Mouse (Mus musculus) regulatory T cell (primary cell): Measurements from ENCODE around the gene Ucp2.

ENCODE experiments used
- in situ Hi-C: fragments of 300-600 bp; cut with MboI, MseI; formaldehyde crosslinking; loops from one replicate; pipeline ENCODE4 v1.15.1; 2025; ENCODE audit warnings: high pct_unique_total_duplicates

The Ucp2 gene

GRCm38 (mm10) chr7:100503076-100503475, 9.9 kb downstream of the Ucp2 start:
- in situ Hi-C loops: no loop called here

GRCm38 (mm10) chr7:100504740-100505487, 11.8 kb downstream of the Ucp2 start:
- in situ Hi-C loops: no loop called here

DNA sequence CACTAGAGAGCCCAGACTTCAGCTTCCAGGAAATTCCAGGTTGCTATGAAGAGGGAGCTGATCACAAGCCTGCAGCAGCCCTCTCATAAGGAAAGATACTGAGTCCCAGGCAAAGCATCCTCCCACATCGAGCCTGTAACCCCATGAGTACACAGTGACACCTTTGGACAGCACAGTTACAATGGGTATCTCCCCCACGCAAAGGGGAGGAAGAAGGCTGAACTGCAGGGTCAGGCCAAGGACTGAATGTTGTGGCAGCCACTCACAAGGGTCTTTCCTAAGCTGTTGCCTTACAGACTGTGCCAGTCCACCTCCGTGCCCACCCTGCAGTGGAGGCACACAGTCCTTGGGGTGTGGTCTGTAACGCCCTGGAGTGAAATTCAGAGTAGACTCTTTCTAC, 13.4 kb downstream of the Ucp2 start:
- in situ Hi-C loops: no loop called here

- in situ Hi-C loops: no loop called here
Observed at GRCm38 (mm10) chr7:100508670-100509069, 15.5 kb downstream of the Ucp2 start.

- in situ Hi-C loops: loop anchor here (5.0 kb wide), 1 partner anchor 151 kb away; the partner anchor contains the start of gene Plekhb1
Observed at GRCm38 (mm10) chr7:100511602-100512001, 18.5 kb downstream of the Ucp2 start.

GRCm38 (mm10) chr7:100514573-100514972, 21.4 kb downstream of the Ucp2 start, which contains the start of gene Dnajb13:
TSS of gene Dnajb13 (minus strand) at chr7:100514960.
- in situ Hi-C loops: loop anchor here (5.0 kb wide), 1 partner anchor 148 kb away; the partner anchor contains the start of gene Plekhb1

- in situ Hi-C loops: no loop called here
Observed at GRCm38 (mm10) chr7:100520204-100520603, 27.1 kb downstream of the Ucp2 start.

GRCm38 (mm10) chr7:100520663-100521285, 27.6 kb downstream of the Ucp2 start:
- in situ Hi-C loops: no loop called here

DNA sequence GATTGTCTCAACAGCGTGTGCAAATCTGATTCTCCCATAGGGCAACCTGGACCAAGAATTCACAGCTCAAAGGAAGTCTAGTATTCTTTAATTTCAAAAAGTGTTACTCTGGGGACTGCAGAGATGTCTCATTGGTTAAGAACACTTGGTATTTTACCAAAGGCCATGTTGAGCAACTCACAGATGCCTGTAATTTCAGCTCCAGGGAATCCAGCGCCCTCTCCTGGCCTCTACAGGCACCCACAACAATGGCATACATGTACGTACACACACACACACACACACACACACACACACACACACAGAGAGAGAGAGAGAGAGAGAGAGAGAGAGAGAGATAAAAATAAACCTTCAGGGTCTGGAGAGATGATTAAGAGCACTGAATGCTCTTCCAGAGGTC, 29.1 kb downstream of the Ucp2 start:
- in situ Hi-C loops: no loop called here

- in situ Hi-C loops: no loop called here
Observed at GRCm38 (mm10) chr7:100524669-100525068, 31.5 kb downstream of the Ucp2 start.

DNA sequence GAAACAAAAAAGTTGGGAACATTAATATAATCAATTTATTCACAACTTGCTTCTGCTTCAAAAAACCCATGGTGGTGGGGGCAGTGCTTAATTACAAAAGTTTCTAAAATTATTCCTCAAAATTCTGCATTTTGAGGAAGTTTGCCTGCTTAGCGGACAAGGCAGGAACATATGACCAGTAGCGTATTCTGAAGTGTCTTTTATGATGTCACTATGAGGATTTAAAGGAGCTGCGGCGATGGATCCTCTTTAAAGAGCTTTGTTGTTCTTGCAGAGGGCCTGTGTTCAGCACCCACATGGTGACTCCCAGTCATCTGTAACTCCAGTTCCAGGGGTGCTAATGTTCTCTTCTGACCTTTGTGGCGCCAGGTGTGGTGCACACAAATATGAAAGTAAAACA, 37.6 kb downstream of the Ucp2 start:
- in situ Hi-C loops: no loop called here

DNA sequence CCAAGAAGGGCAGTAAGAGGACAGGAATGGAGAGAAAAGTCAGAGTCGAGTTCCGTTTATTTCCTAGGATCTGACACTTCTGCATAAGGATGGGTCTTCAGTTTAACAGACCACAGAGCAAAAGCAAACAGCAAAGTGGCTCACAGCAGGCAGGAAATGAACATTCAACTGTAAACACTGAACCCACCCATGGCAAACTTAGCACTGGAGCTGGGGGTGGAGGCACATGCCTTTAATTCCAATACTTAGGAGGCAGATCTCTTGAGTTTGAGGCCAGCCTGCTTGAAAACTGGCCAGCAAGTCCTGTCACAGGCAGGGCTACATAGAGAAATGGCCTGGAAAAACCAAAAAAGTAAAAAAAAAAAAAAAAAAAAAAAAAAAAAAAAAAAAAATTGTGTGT, 40.4 kb downstream of the Ucp2 start:
- in situ Hi-C loops: no loop called here

GRCm38 (mm10) chr7:100534216-100534615, 41.1 kb downstream of the Ucp2 start:
- in situ Hi-C loops: no loop called here

- in situ Hi-C loops: loop anchor here (5.0 kb wide), 1 partner anchor 51 kb away; no protein-coding TSS in a partner anchor
Observed at GRCm38 (mm10) chr7:100535831-100536230, 42.7 kb downstream of the Ucp2 start.

DNA sequence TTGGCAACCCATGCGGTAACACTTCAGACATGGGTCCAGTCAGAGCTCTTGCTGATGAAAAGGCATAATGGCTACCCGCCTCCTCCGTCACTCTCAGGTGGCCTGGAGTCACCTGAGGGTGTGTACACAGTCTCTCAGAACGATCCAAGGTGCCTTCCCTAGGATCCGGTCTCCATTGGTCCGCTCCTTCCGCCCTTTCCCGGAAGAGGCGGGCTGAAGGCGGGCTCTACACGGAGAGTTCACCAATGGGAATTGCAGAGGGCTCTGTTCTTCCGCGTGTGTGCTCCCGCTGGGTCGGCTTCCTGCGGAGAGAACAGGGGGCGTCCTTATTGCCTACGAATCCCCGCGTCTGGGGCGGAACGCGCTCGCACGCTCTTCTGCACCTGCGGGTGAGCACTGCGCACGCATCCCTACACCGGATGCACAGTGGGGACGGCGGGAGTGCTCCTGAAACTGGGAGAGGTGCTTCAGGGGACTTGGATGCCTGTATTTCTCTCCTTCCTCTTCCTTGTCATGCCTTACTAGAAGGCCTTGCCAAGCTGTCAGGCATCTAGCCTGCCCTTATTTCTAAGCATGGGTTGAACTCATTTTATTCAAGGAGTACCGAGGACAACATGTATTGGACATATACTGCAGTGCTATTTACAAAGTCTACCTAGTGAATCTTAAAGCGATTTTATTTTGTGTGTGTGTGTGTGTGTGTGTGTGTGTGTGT, 43.8 kb downstream of the Ucp2 start, which contains the start of gene Coa4:
Gene Coa4 (plus strand): TSS at position 268 of the 715 bp plus-strand sequence.
- in situ Hi-C loops: loop anchor here (5.0 kb wide), 1 partner anchor 50 kb away; no protein-coding TSS in a partner anchor

GRCm38 (mm10) chr7:100537519-100537902, 44.4 kb downstream of the Ucp2 start:
- in situ Hi-C loops: loop anchor here (5.0 kb wide), 1 partner anchor 50 kb away; no protein-coding TSS in a partner anchor

DNA sequence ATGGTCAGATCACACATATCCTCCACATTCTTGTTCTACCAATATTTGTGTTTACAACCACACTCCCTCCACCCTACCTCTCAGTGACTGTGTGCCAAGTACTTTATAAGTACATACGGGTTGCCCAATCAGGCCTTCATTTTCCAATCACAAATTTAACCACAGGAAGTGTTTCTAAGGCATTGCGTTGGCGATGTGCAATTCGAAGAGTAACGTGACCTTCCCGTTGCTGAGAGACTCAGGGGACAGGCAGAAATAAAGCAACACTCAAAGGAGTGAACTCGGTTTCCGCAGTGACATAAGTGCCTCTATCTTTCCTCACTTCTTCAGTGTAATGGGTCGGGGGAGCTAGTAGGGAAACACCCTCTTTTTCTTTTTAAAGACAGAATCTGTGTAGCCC, 46.4 kb downstream of the Ucp2 start:
- in situ Hi-C loops: loop anchor here (5.0 kb wide), 1 partner anchor 48 kb away; no protein-coding TSS in a partner anchor

DNA sequence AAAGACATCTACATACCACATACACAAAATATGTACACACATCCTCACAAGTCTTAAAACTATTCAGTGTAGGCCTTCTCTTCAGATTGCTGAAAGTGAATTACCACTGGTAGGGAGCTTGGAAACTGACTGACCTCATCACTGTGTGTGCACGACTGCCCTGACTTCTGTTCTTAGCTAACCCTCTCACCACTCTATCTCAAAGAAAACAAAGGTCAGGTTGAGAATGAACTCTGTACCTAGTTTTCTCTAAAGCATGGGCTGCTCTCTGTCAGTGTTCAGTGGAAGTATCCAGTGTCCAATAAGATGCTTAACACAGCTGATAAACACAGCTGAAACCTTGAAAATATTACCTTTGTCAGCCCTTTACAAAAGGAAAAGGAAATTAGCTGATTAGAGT, 51.3 kb downstream of the Ucp2 start:
- in situ Hi-C loops: no loop called here

DNA sequence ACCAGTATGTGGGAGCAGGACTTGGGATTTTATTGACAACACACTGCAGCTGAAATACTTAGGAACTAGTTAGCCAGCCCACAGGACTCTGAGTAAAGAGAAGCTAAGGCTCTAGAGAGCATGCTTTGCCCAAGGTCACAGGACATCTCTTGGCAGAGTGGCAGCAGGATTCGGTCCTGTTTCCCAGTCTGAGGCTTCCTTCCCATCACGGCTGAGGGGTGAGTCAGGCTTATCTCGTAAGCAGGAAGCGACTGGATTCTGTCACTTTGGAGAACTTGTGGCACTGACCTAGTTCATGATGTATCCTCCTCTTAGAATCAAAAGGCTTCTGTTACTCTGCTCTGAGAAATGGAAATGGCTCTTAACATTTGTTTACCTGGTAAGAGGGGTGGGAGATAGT, 54.5 kb downstream of the Ucp2 start:
- in situ Hi-C loops: no loop called here

DNA sequence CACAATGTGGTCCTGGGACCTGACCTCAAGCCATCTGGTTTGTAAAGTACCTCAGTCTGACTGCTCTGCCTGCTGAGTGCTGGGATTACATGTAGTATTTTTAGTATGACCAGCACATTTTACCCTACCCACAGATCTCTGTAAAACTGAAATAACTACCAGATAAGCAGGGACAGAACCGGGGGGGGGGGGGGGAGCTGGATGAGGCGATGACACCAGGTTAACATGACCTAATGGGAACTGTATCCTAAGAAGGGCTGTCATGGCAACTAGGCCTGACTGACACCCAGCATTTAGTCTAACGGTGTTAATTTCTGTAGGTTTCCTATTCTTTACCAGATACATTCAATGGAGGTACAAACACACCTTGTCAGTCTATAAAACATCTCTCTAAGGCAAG, 56.7 kb downstream of the Ucp2 start:
- in situ Hi-C loops: no loop called here

- in situ Hi-C loops: no loop called here
Observed at GRCm38 (mm10) chr7:100550338-100551007, 57.3 kb downstream of the Ucp2 start.
